ENCODE assay signal across 9 mouse cellular contexts in the genomic region with DNA sequence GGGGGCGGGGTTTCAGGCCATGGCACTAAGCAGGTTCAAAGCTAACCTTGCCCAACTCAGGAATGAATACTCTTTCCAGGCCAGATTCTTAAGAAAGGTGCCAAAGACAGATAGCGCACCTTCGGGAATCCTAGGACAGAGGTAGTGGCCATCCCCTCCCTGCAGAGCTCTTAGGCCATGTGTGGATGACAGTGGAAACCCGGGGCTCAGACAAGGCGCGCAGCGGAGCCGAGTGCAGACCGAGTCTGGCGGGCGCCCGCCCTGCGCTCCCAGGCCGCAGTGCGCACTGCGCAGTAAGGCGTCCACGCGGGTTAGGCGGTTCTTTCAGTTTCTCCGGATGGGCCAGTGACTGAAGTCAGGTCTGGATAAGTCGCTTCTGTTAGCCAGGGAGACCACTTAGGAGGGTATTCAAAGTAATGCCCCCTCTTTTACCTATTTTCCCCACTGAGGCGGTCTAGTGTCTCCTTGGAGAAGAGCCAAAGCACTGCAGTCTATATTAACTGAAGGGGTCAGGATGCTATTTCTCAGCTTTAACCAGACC. TPM values are rescaled to one million over a fixed set of nuclear protein-coding genes. Genes with fewer than 3 reads are reported as not detected.
A peak's percentile ranks its signal among the peaks of the same experiment; 100 is the strongest.
DNase-seq lines count a peak whose midpoint lies in the region; ATAC-seq and TF ChIP-seq lines count a peak whose summit lies in the region.
"Had no signal": no experiment of that assay in that cellular context is flagged by ENCODE, and none has a peak within 500 bp of the region (broad histone marks: within the 10 kb centered on the region; RNA-seq: fewer than 3 reads in every experiment).

No protein-coding gene starts in this region.

- H3K4me2 ChIP-seq in heart, embryonic 15.5 days = peak overlapping the region; percentile 86
- peak overlapping the region; percentile 87 for H3K4me2 ChIP-seq in hindbrain, embryonic 14.5 days (replicated peaks)
- H3K4me2 ChIP-seq in neural tube, embryonic 12.5 days (replicated peaks) = peak overlapping the region; percentile 77

- ATAC-seq in heart, embryonic 15.5 days (replicated peaks; ENCODE audit: insufficient number of reproducible peaks, insufficient read depth, low FRiP score, low read depth) = peak; percentile 40
- peak; percentile 9; the same call in 1 of the 2 replicates for ATAC-seq in hindbrain, embryonic 14.5 days (ENCODE audit: low FRiP score)
- peak; percentile 35 for ATAC-seq in neural tube, embryonic 12.5 days (ENCODE audit: low FRiP score, low read depth)

- no peak overlapping the region for H3K27ac ChIP-seq in heart, embryonic 15.5 days
- no peak overlapping the region for H3K27ac ChIP-seq in hindbrain, embryonic 14.5 days
- no peak overlapping the region for H3K27ac ChIP-seq in neural tube, embryonic 12.5 days

- no peak for TF ChIP-seq CTCF in E14TG2a.4 (conservative IDR thresholded peaks at IDR 0.05; ENCODE audit: low read length)

- H3K4me3 ChIP-seq in heart, embryonic 15.5 days = peak overlapping the region; percentile 51
- peak overlapping the region; percentile 66 for H3K4me3 ChIP-seq in E14TG2a.4 (replicated peaks; ENCODE audit: low read length)
- H3K4me3 ChIP-seq in hindbrain, embryonic 14.5 days (replicated peaks; ENCODE audit: low read length) = peak overlapping the region; percentile 14
- peak overlapping the region; percentile 21; the same call in 1 of the 2 replicates for H3K4me3 ChIP-seq in neural tube, embryonic 12.5 days

- H3K36me3 ChIP-seq in heart, embryonic 15.5 days = no peaks in the 10 kb centered on the region
- no peaks in the 10 kb centered on the region for H3K36me3 ChIP-seq in E14TG2a.4 (ENCODE audit: insufficient read depth, low read length)
- H3K36me3 ChIP-seq in hindbrain, embryonic 14.5 days (replicated peaks; ENCODE audit: control insufficient read depth, insufficient read depth) = no peaks in the 10 kb centered on the region
- no peaks in the 10 kb centered on the region for H3K36me3 ChIP-seq in neural tube, embryonic 12.5 days

- H3K9me3 ChIP-seq in heart, embryonic 15.5 days (replicated peaks) = no peaks in the 10 kb centered on the region
- H3K9me3 ChIP-seq in E14TG2a.4 (ENCODE audit: low read length) = no peaks in the 10 kb centered on the region
- no peaks in the 10 kb centered on the region for H3K9me3 ChIP-seq in hindbrain, embryonic 14.5 days (ENCODE audit: control insufficient read depth, low read length)
- H3K9me3 ChIP-seq in neural tube, embryonic 12.5 days = 0 out of 2 replicates have a peak, but pooled peaks cover 2% of the 10 kb centered on the region

- H3K27me3 ChIP-seq in heart, embryonic 15.5 days = peaks cover 26% of the 10 kb centered on the region; the same call in 1 of the 2 replicates
- peaks cover 56% of the 10 kb centered on the region for H3K27me3 ChIP-seq in E14TG2a.4 (ENCODE audit: insufficient read depth, low read length)
- H3K27me3 ChIP-seq in hindbrain, embryonic 14.5 days (ENCODE audit: control insufficient read depth, insufficient read depth, low read length) = 0 out of 2 replicates have a peak, but pooled peaks cover 10% of the 10 kb centered on the region
- peaks cover 5% of the 10 kb centered on the region; the same call in 1 of the 2 replicates for H3K27me3 ChIP-seq in neural tube, embryonic 12.5 days (replicated peaks)

- peaks cover 23% of the 10 kb centered on the region for H3K4me1 ChIP-seq in heart, embryonic 15.5 days (replicated peaks)
- H3K4me1 ChIP-seq in E14TG2a.4 (replicated peaks; ENCODE audit: low read depth, low read length) = peaks cover 36% of the 10 kb centered on the region
- H3K4me1 ChIP-seq in hindbrain, embryonic 14.5 days (replicated peaks; ENCODE audit: control insufficient read depth, insufficient read depth, low read length) = peaks cover 13% of the 10 kb centered on the region
- peaks cover 18% of the 10 kb centered on the region; the same call in 1 of the 2 replicates for H3K4me1 ChIP-seq in neural tube, embryonic 12.5 days

- no peak for DNase-seq in heart, adult 9 months (ENCODE audit: low spot score in 2 of 2)
- peak; percentile 74 for DNase-seq in cerebellum, adult 9-11 months
- DNase-seq in hindbrain, embryonic 14.5 days (ENCODE audit: low spot score) = peak; percentile 28
- DNase-seq in left cerebral cortex, adult 9 months (ENCODE audit: low spot score in 2 of 2) = no peak
- DNase-seq in gastrocnemius, adult 8-10 months (ENCODE audit: low spot score in 2 of 2) = no peak

- WGBS in heart, embryonic 15.5 days = 19% methylated on average over 23 of the region's 23 CpGs
- WGBS in hindbrain, embryonic 14.5 days = 21% methylated on average over 23 of the region's 23 CpGs
- 19% methylated on average over 23 of the region's 23 CpGs for WGBS in neural tube, embryonic 12.5 days

- H3K9ac ChIP-seq in heart, embryonic 15.5 days = 0 out of 2 replicates have a peak overlapping the region, but pooled peaks have one; percentile 31
- H3K9ac ChIP-seq in hindbrain, embryonic 14.5 days = no peak overlapping the region; the same call in 1 of the 2 replicates
- no peak overlapping the region for H3K9ac ChIP-seq in neural tube, embryonic 12.5 days

RNA-seq across cellular contexts. Expression of a gene that starts 1.6 kb away (rescaled TPM):
- polyA plus RNA-seq in heart, embryonic 15.5 days (2015; fragmentation: Nextera tagmentation; extraction: Ambion mirVana) = 9.0 and 9.9 TPM in 2 replicates
- polyA plus RNA-seq in hindbrain, embryonic 14.5 days (2014; fragmentation: Nextera tagmentation; extraction: Ambion mirVana) = 120 and 152 TPM in 2 replicates
- polyA plus RNA-seq in neural tube, embryonic 12.5 days (2016; fragmentation: Nextera tagmentation; extraction: Ambion mirVana) = 4.5 and 6.2 TPM in 2 replicates
- not detected for total RNA-seq in gastrocnemius, adult 8-10 months (2022)

RNA-seq across cellular contexts. Expression of a gene that starts 17.9 kb away (rescaled TPM):
- 0.18 and 0.29 TPM in 2 replicates for polyA plus RNA-seq in heart, embryonic 15.5 days (2015; fragmentation: Nextera tagmentation; extraction: Ambion mirVana)
- polyA plus RNA-seq in hindbrain, embryonic 14.5 days (2014; fragmentation: Nextera tagmentation; extraction: Ambion mirVana) = 0.50 and 0.52 TPM in 2 replicates
- 0.36 and 0.42 TPM in 2 replicates for polyA plus RNA-seq in neural tube, embryonic 12.5 days (2016; fragmentation: Nextera tagmentation; extraction: Ambion mirVana)
- not detected for total RNA-seq in gastrocnemius, adult 8-10 months (2022)
- polyA plus RNA-seq: gonadal fat pad, adult 2 months had no signal

Comparison
In these comparisons a context has a peak if more than half of its experiments do, and no peak if none do; other contexts are left out.
1. H3K4me3 ChIP-seq: peak in every context shown above with its lines; median percentile 66 in E14TG2a.4; 51 in heart, embryonic 15.5 days; 21 in neural tube, embryonic 12.5 days; 14 in hindbrain, embryonic 14.5 days.
2. DNase-seq: peak in cerebellum, adult 9-11 months (single experiment) and hindbrain, embryonic 14.5 days (single experiment); none in heart, adult 9 months (0 of 2), left cerebral cortex, adult 9 months (0 of 2) and gastrocnemius, adult 8-10 months (0 of 2).
3. RNA of a gene that starts 1.6 kb away (polyA plus RNA-seq): 120 to 152 TPM in hindbrain, embryonic 14.5 days; 9.0 to 9.9 TPM in heart, embryonic 15.5 days and 4.5 to 6.2 TPM in neural tube, embryonic 12.5 days; every median in the first group is over 10 times any median in the second.
4. Peak in every context shown above with its lines, with median percentiles within 50 percentile points of each other: ATAC-seq and H3K4me2 ChIP-seq.